Mouse (Mus musculus) neural tube, embryonic 12.5 days (tissue): Measurements from ENCODE around the gene Sdha. TPM values are rescaled to one million over a fixed set of nuclear protein-coding genes. Genes with fewer than 3 reads are reported as not detected.

ENCODE experiments used
- ATAC-seq: fragments of 200-750 bp; cut with Nextera tagmentation; 2 replicates; pipeline ENCODE4 v1.8.0; 2017; ENCODE audit warnings: low read depth, mild to moderate bottlenecking, moderate TSS enrichment, moderate library complexity; ENCODE audit not compliant: low FRiP score
- H3K27ac ChIP-seq: fragments of 300-500 bp; sonication (generic); 2 replicates; pipeline ENCODE4 v1.5.1; 2016
- H3K27me3 ChIP-seq: fragments of 300-500 bp; sonication (generic); replicated peaks from 2 replicates; pipeline ENCODE4 v1.6.1; 2016; ENCODE audit warnings: mild to moderate bottlenecking
- H3K36me3 ChIP-seq: fragments of 300-500 bp; sonication (generic); 2 replicates; pipeline ENCODE4 v1.6.1; 2016; ENCODE audit warnings: mild to moderate bottlenecking
- H3K4me1 ChIP-seq: fragments of 300-500 bp; sonication (generic); 2 replicates; pipeline ENCODE4 v1.6.1; 2016
- H3K4me2 ChIP-seq: fragments of 300-500 bp; sonication (generic); replicated peaks from 2 replicates; pipeline ENCODE4 v1.6.1; 2016; ENCODE audit warnings: mild to moderate bottlenecking
- H3K4me3 ChIP-seq: fragments of 300-500 bp; sonication (generic); 2 replicates; pipeline ENCODE4 v1.5.1; 2016
- H3K9ac ChIP-seq: fragments of 300-500 bp; sonication (generic); 2 replicates; pipeline ENCODE4 v1.6.1; 2016; ENCODE audit warnings: mild to moderate bottlenecking
- H3K9me3 ChIP-seq: fragments of 300-500 bp; sonication (generic); 2 replicates; pipeline ENCODE4 v1.6.1; 2016; ENCODE audit warnings: mild to moderate bottlenecking
- WGBS: fragments of 180-500 bp; shearing (Covaris S2); methylation state at CpG from one replicate; pipeline ENCODE4 v1.1.7; 2016; 5-methylcytosine and 5-hydroxymethylcytosine counted together
- polyA plus RNA-seq: library from polyadenylated mRNA; unstranded; fragments of >200 nt; fragmentation: Nextera tagmentation; extraction: Ambion mirVana; gene quantifications from 2 replicates; pipeline ENCODE4 v1.2.1, GENCODE M21; 2016

The Sdha gene
- polyA plus RNA-seq, 1 experiment from 2014 or later = 206 TPM

DNA sequence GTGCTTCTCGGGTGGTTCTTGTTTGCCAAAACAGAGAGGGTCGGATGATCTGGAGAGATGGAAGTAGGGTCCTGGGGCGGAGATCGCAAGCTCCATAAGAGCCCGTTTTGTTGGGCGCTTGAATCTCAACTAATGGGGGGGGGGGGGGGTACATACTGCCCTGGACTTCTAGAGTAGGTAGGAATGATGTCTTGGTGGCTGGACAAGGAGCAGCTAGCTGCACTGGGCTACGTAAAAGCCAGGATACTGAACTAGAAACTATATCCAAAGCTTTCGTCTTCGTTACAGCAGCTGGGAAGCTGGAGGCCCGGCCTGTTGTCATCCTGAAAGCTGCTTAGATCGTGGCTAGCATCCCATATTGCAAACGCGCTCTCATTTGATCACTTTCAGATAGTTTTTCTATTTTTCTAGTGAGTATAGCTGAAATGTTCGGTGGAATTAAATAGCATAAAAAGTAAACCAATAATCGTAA is 391 bp upstream of the Sdha start:
- 3% methylated on average over 15 of the region's 15 CpGs for WGBS
- ATAC-seq = peak; percentile 66
- H3K27ac ChIP-seq = no peak overlapping the region

DNA sequence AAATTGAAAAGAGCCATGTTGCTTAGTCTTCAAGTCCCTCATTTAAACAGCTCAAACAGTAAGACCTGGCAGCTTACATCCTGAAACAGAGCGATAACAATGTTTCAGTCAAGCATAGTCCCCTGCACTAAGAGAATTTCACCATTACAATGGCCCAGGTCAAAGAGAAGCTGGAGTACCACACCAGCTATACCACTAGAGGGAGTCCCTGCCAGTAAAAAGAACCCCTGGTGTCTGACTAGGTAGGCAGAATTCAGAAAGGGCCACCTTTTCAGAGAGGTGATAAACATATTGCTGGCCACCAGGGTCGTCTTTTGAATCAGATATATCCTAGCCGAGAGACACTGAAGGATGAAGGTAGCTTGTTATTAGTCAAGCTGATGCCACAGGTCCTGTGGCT is 9.0 kb downstream of the Sdha start:
- H3K27me3 ChIP-seq = no peaks in the 10 kb centered on the region
- no peak overlapping the region for H3K4me3 ChIP-seq
- 54% methylated on average over 3 of the region's 3 CpGs for WGBS
- H3K27ac ChIP-seq = no peak overlapping the region
- no peaks in the 10 kb centered on the region for H3K4me1 ChIP-seq
- no peak overlapping the region for H3K4me2 ChIP-seq
- H3K9ac ChIP-seq = no peak overlapping the region
- peak; percentile 37; the same call in 1 of the 2 replicates for ATAC-seq
- no peaks in the 10 kb centered on the region for H3K9me3 ChIP-seq
- H3K36me3 ChIP-seq = peaks cover 64% of the 10 kb centered on the region

More for the DNA sequence above, 391 bp upstream of the Sdha start:
- Histone ChIP-seq H3K4me2 (peak overlapping the region; percentile 63), H3K9ac (peak overlapping the region; percentile 80), H3K9me3 (no peaks in the 10 kb centered on the region), H3K27me3 (no peaks in the 10 kb centered on the region), H3K4me3 (peak overlapping the region; percentile 75), H3K4me1 (peaks cover 14% of the 10 kb centered on the region), H3K36me3 (peaks cover 14% of the 10 kb centered on the region)

DNA sequence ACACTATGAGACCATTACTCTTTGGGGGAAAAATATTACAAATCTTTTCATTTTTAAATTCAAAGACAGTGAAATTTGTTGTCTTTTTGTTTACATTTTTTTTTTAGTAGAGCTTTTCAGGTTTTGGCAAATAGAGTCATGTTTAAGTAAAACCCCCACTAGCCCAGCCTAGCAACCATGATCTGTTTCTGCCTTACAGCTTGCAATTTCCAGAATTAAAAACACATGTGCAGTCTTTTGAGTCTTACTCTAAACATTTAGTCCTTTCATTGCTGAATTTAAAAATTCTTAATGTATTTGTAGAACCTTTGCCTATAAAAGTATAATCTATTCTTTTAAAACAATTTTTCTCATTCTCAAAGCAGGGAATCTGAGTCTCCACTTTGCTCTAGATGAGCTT is 20.8 kb downstream of the Sdha start:
- H3K27ac ChIP-seq = no peak overlapping the region
- no peak for ATAC-seq
- H3K4me3 ChIP-seq = no peak overlapping the region
- no peak overlapping the region for H3K9ac ChIP-seq
- H3K4me1 ChIP-seq = no peaks in the 10 kb centered on the region
- H3K4me2 ChIP-seq = no peak overlapping the region
- no peaks in the 10 kb centered on the region for H3K27me3 ChIP-seq
- no peaks in the 10 kb centered on the region for H3K9me3 ChIP-seq
- peaks cover 70% of the 10 kb centered on the region for H3K36me3 ChIP-seq

DNA sequence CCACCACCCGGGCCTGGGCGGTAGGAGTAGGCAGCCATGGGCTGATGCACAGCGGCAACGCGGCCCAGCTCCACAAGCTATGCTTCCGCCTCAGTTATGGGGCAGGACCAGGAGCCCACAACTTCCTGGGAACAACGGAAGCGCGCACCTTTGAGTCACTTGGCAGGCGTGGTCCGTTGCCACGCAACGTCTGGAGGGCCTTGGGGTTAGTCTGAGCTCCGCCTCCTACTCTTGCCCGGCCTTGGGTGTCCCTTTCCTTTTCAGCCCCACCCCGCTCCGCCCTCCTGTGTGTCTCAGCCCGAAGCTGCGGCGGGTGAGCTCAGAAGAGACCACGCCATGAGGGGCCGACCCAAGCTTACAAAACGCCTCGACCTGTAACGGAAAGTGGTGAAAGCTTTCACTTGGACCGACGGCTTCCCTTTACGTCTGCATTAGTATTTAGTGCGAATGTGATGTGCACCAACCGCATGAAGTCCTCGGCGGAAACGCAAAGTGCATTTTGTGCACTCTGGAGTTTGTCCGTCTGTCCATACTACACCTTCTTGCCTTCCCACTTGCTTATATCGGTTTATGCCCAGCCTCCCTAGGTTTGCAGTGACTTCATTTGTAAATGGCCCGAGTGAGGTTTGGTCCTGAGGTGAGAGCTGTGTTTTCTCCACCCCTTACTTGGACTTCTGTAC is 32.8 kb downstream of the Sdha start, which contains the start of gene Pdcd6:
Pdcd6 (minus strand) TSS at position 411 of the 680 bp plus-strand sequence.
- Histone ChIP-seq H3K4me2 (peak within 1 kb of the TSS; percentile 88), H3K27ac (no peak within 1 kb of the TSS), H3K9ac (peak within 1 kb of the TSS; percentile 72), H3K27me3 (no peaks in the 10 kb centered on the region), H3K9me3 (no peaks in the 10 kb centered on the region), H3K36me3 (peaks cover 21% of the 10 kb centered on the region), H3K4me3 (peak within 1 kb of the TSS; percentile 92), H3K4me1 (peaks cover 11% of the 10 kb centered on the region)
- WGBS = under 1% methylated on average over 36 of the region's 36 CpGs
- peak; percentile 98 for ATAC-seq

DNA sequence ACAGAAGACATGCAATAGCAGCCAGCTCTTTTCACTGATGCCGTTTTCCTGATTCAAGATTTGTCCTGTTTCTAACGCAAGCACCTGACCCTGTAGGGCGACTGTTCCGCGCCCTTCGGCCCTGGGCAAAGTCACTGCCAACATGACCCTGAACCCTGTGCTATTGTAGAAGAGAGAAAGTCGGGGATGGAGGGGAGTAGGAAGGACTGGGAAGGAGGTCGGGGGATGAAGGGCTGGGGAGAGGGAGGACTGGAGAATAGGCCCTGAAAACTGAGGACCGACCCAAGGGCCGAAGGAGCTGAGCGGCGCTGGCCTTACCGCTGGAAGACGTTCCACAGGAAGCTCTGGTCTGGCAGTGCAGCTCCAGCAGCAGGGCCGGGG is 33.3 kb downstream of the Sdha start:
- H3K27ac ChIP-seq = no peak overlapping the region

DNA sequence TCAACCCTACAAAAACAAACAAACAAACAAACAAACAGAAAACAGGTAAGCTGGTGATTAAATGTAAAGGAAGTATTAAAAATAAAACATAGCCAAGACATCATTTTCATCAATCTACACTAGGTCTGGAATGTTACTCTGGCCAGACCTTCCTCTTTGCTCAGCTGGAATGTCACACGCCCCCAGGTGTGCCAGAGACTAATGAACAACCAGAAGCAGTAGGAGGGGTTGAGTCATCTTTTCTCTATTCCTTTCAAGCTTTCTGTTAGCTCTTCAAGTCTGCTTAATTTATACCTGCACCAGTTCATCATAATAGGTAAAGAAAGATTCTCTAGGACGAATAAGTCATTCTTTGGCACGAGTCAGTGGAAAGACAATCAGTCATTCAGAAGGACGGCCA is 33.7 kb downstream of the Sdha start:
- WGBS = 30% methylated on average over 4 of the region's 4 CpGs
- H3K4me3 ChIP-seq = peak overlapping the region; percentile 92
- peak overlapping the region; percentile 88 for H3K4me2 ChIP-seq
- H3K36me3 ChIP-seq = peaks cover 12% of the 10 kb centered on the region
- no peak overlapping the region for H3K27ac ChIP-seq
- peaks cover 11% of the 10 kb centered on the region for H3K4me1 ChIP-seq
- H3K27me3 ChIP-seq = no peaks in the 10 kb centered on the region
- no peak for ATAC-seq
- H3K9ac ChIP-seq = peak overlapping the region; percentile 72
- H3K9me3 ChIP-seq = no peaks in the 10 kb centered on the region

More for the DNA sequence above, 33.3 kb downstream of the Sdha start:
- Histone ChIP-seq H3K9me3 (no peaks in the 10 kb centered on the region), H3K9ac (peak overlapping the region; percentile 72), H3K36me3 (peaks cover 16% of the 10 kb centered on the region), H3K4me1 (peaks cover 11% of the 10 kb centered on the region), H3K4me2 (peak overlapping the region; percentile 88), H3K4me3 (peak overlapping the region; percentile 92), H3K27me3 (no peaks in the 10 kb centered on the region)
- WGBS = 4% methylated on average over 15 of the region's 15 CpGs
- no peak; the same call in 1 of the 2 replicates for ATAC-seq

DNA sequence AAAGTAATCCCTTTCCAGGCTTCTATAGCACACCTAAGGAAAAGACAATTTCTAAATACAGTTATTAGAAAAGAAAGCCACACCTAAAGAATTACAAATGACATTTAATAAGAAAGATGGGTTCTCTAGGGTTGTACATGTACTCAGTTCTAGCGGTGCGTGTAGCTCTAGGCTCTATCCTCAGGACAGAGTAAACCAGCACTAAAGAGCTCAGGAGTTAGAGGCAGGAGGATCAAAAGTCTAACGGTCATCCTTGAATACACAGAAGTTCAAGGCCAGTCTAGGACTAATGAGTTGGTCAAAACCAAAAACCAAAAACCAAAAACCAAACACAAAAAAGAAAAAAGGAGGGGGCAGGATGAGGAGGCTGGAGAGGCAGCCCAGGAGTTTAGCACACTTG is 35.5 kb downstream of the Sdha start:
- Histone ChIP-seq H3K4me3 (no peak overlapping the region), H3K4me2 (no peak overlapping the region), H3K9ac (no peak overlapping the region), H3K9me3 (no peaks in the 10 kb centered on the region), H3K27ac (no peak overlapping the region), H3K4me1 (peaks cover 11% of the 10 kb centered on the region), H3K36me3 (peaks cover 18% of the 10 kb centered on the region), H3K27me3 (no peaks in the 10 kb centered on the region)
- 94% methylated on average over 3 of the region's 3 CpGs for whole genome bisulfite sequencing
- no peak for ATAC-seq

DNA sequence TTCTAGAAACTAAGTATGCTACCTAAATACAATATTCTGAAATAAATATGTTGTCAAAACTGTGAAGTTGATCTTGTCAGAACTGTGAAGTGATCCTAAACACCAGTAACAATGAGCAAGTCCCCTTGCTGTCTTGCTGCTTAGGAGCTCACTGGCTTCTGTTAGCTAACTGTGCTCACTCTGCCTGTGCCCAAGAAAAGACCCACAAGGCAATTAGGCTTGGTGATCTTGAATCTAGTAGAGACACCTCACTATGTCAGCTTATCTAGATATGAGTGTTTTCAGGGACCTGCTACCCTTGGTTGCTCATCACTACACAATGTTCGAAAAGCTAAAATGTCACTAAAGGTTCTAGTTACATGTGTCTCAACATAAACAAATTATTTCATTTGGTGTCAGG is 44.3 kb downstream of the Sdha start:
- H3K4me1 ChIP-seq = no peaks in the 10 kb centered on the region
- no peaks in the 10 kb centered on the region for H3K9me3 ChIP-seq
- H3K4me3 ChIP-seq = no peak overlapping the region
- peaks cover 65% of the 10 kb centered on the region for H3K36me3 ChIP-seq
- H3K27me3 ChIP-seq = no peaks in the 10 kb centered on the region
- H3K4me2 ChIP-seq = no peak overlapping the region
- no peak overlapping the region for H3K9ac ChIP-seq
- no peak for ATAC-seq
- whole genome bisulfite sequencing = 100% methylated on average over 1 of the region's 1 CpGs
- H3K27ac ChIP-seq = no peak overlapping the region

DNA sequence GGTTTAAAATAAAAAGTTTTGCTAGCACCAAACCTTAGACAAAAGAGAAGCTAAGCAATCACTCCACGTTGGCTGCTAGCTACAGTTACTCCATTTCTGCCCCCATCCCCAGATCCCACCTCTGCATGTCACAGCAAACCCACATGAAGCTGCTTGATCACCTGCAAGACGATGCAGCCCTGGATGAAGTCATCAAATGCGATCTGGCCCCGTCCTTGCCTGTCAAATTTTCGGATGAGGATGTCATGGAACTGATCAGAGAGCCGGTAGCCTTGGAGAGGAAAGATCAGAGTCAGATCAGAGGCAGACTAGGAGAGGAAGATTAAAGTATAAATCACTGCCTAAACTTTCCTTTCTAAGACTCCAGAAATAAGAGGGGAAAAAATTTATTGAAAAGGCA is 44.7 kb downstream of the Sdha start:
- WGBS = 91% methylated on average over 6 of the region's 6 CpGs
- Histone ChIP-seq H3K4me3 (no peak overlapping the region), H3K4me2 (no peak overlapping the region), H3K27me3 (no peaks in the 10 kb centered on the region), H3K27ac (no peak overlapping the region), H3K9me3 (no peaks in the 10 kb centered on the region), H3K4me1 (no peaks in the 10 kb centered on the region), H3K36me3 (peaks cover 61% of the 10 kb centered on the region), H3K9ac (no peak overlapping the region)
- no peak for ATAC-seq

DNA sequence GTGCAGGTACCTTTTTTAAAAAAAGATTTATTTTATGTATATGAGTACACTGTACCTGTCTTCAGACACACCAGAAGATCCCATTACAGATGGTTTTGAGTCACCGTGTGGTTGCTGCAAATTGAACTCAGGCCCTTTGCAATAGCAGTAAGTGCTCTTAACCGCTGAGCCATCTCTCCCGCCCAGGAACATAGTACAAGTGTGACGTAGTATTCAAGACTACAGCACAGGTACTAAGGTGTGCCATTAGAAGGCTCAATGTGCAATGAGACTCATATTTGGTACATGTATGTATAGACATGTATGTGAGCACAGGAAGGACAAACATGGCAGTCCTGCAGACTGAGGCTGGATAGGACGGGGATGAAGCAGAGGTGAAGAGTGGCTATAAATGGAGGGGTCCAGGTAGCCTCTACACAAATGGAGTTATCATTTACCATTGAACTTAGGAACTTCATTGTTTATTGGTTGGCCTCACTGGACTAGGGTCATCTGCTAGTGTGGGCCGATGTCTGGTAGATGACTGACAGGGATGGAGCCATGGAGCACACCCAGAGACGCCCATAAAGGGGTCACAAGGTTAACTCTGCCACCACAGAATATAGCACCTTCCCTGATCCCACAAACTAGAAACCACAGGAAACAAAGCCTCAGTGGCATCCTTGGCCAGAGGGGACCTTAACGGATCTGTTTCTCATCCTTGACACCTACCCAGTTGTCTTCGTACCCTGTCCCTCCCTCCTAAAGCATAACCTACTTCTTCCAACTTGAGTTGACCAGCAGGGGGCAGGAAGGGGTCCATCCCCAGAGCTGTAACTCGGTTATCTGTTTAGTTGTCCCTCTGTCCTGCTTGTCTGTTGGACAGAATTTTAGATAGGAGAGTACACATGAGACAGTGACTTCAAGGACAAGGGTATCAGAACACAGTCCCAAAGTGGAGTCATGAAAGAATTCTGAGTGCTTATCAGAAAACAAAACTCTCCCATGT is 47.7 kb downstream of the Sdha start:
- H3K27ac ChIP-seq = no peak overlapping the region
- WGBS = 87% methylated on average over 10 of the region's 10 CpGs
- no peaks in the 10 kb centered on the region for H3K9me3 ChIP-seq
- no peak overlapping the region for H3K9ac ChIP-seq
- H3K27me3 ChIP-seq = no peaks in the 10 kb centered on the region
- peaks cover 41% of the 10 kb centered on the region for H3K36me3 ChIP-seq
- 0 out of 2 replicates have a peak, but pooled peaks have one; percentile 27 for ATAC-seq
- H3K4me1 ChIP-seq = no peaks in the 10 kb centered on the region
- no peak overlapping the region for H3K4me2 ChIP-seq
- no peak overlapping the region for H3K4me3 ChIP-seq

DNA sequence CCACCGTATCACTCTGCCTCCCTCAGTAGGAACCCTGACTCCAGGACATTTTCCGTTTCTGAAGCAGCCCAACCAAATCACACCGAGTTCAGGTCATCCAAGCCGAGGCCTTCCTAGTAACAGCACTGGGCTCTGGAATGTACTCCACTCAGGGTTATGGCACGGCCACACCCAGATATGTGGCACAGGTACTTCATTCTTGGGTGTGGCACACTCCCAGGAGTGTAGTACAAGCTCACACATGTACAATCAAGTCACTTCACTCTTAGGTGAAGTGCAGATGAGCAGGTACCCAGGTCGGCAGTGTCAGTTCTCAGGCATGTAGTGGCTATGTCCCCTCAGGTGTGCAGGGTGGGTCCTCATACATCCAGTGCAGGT is 48.5 kb downstream of the Sdha start:
- no peaks in the 10 kb centered on the region for H3K4me1 ChIP-seq
- no peaks in the 10 kb centered on the region for H3K9me3 ChIP-seq
- no peak overlapping the region for H3K4me2 ChIP-seq
- whole genome bisulfite sequencing = 77% methylated on average over 6 of the region's 6 CpGs
- peaks cover 35% of the 10 kb centered on the region for H3K36me3 ChIP-seq
- no peak overlapping the region for H3K9ac ChIP-seq
- H3K4me3 ChIP-seq = no peak overlapping the region
- peak; percentile 36; the same call in 1 of the 2 replicates for ATAC-seq
- H3K27ac ChIP-seq = no peak overlapping the region
- no peaks in the 10 kb centered on the region for H3K27me3 ChIP-seq

DNA sequence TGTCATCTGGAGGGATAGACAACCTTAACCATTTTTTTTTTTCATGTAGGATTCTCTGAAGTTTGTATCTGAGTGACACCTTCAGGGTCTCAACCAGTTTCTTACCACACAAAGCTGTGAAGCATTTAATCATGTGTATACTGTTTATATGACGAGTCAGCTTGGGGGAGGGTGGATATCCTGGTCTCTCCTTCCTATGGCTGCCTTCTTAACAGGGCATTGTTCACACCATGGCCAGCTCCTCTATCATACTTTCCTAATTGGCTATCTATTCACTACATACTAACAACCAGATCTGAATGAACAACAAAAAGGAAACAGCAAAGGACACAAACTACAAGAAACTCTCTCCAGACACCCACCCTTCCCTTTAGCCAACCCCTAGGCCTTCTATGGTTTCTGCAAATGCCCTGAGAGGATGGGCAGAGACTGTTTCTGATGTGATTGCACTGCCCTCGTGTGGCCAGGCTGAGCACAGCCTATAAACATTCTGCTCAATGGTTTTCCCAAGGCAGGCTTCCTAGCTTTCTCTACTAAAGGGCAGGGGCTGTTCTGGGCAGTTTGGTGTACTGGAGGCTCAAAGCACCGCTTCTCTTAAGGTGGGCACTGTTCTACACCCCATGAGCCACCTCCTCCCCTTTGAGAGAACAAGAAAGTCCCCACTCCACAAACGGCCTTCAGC is 49.0 kb downstream of the Sdha start:
- no peak overlapping the region for H3K4me3 ChIP-seq
- 43% methylated on average over 4 of the region's 4 CpGs for WGBS
- no peak overlapping the region for H3K4me2 ChIP-seq
- peaks cover 30% of the 10 kb centered on the region for H3K36me3 ChIP-seq
- no peaks in the 10 kb centered on the region for H3K9me3 ChIP-seq
- no peaks in the 10 kb centered on the region for H3K27me3 ChIP-seq
- ATAC-seq = peak; percentile 79
- no peaks in the 10 kb centered on the region for H3K4me1 ChIP-seq
- no peak overlapping the region for H3K27ac ChIP-seq
- no peak overlapping the region for H3K9ac ChIP-seq
